Mouse (Mus musculus): ENCODE measurements around the gene Snx25. TPM values are rescaled to one million over a fixed set of nuclear protein-coding genes. Genes with fewer than 3 reads are reported as not detected.
"Not testable (repeated sequence)": the region's sequence is repeated elsewhere in the genome, so short reads cannot be mapped to it uniquely, and the experiment has no call there.

The Snx25 gene
- total RNA-seq, 2 experiments from 2014 or later, result 8.9 to 11.7 TPM

DNA sequence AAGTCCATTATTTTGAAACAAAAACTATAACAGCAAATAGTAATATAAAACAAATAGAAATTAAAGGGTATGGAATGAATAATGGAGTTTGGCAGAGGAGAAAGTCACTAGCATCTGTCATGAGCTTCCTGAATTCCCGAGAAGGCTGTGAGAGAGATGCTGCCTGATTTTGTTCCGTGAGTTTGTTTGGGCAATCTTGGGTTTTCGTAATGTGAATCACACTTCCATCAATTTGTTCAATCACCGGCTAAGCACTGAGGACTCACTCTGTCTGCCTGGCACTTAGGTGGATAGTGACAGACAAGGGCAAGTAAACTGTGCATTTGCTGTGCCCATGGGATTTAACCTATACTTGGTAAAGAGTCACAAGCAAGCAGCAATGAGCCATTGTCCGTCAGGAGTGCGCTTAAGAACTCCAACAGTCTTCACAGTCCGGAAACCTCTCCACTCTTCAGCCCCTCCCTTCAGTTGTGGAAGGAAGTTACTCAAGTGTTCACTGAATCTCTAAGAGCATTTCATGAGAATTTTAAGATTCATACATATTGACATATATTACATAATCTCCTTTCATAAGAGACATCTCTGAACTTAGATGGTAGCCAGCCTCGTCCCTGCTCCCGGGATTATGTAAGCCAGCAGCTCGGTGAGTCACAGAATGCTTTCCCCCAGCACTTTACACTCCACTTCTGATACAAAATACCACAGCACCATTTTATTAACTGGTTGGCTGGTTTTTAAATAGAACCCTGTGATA, 13.9 kb downstream of the Snx25 start:
- ATAC-seq (replicated peaks; ENCODE audit: poor library complexity), result peak; percentile 93

DNA sequence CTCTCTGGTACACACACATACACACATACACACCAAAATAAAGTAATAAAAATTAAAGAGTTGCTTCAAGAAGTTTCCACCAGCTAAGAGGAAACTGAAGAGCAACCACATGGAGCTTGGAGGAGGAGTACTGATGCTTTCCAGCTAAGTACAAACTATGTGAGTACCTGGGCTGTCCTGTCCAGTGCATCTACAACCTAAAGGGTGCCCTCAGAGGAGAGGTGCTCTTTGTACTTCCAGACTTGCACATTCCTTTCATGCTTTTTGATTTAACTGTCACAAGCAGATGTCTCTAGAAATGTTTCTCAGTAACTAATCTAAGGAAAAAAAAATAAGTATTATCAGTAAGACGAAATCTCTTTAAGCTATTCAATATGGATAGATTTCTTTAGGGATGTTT, 14.6 kb downstream of the Snx25 start:
- ATAC-seq (replicated peaks; ENCODE audit: poor library complexity), result no peak

DNA sequence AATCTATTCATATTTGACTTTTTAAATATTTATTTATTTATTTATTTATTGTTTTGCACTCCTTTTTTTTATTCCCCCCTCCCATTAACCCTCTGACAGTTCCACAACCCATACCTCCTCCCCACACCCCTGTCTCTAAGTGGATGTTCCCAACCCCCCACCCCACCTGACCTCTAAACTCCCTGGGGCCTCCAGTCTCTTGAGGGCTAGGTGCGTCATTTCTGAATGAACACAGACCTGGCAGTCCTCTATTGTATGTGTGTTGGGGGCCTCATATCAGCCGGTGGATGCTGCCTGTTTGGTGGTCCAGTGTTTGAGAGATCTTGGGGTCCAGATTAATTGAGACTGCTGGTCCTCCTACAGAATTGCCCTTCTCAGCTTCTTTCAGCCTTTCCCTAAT, 16.4 kb downstream of the Snx25 start:
- not testable (repeated sequence) for ATAC-seq (replicated peaks; ENCODE audit: poor library complexity)

DNA sequence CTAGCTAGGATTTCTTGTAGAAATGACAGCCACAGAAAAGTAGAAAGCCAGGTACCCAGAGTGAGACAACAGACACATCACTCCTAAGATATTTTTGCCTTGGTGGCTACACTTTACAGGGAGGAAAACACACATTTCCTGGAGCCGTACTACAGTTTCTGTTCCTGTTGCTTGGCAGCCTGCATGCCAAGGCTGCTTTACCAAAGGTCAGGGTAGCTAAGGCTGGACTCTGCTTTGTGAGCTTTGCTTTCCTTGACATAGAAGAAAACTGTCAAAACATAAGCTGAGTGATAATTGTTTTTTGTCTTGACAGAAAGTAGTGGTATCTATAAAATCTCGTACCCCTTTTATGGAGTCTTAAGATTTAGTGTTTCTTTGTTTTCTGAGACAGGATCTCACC, 21.5 kb downstream of the Snx25 start:
- ATAC-seq (replicated peaks; ENCODE audit: poor library complexity), result no peak

DNA sequence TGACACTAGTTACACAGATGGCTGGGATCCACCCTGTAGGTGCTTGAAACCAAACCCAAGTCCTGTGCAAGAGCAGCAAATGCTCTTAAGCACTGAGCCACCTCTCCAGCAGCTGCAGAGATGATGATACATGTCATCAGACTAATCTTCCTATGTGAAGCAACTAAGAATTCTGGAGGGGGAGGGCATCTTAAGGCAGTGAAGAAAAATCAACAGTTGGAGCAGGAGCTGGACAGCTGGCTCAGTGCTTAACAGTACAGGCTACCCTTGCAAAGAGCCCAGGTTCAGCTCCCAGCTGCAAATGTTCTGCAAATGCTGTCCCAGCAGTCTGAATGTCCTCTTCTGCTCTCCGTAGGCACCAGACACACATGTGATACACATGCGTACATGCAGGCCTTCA, 29.5 kb downstream of the Snx25 start:
- no peak for ATAC-seq (replicated peaks; ENCODE audit: poor library complexity)

DNA sequence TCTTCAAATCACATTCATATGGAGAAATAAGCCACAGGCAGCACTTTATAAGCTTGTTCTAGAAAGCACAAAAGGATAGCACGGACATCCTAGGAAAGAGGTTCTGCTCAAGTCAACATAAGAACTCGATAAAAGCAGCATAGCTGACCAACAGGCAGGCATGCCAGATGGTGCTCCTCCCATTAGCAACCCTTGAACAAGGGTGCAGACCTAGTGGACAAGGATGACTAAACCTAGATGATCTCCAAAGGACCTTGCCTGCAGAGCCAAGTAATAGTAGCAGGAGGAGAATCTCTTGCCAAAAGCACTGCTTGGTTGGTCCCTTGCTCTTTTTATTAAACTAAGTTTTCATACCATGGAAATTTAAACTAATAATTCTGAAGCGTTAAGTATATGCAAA, 32.8 kb downstream of the Snx25 start:
- no peak for ATAC-seq (replicated peaks; ENCODE audit: poor library complexity)

DNA sequence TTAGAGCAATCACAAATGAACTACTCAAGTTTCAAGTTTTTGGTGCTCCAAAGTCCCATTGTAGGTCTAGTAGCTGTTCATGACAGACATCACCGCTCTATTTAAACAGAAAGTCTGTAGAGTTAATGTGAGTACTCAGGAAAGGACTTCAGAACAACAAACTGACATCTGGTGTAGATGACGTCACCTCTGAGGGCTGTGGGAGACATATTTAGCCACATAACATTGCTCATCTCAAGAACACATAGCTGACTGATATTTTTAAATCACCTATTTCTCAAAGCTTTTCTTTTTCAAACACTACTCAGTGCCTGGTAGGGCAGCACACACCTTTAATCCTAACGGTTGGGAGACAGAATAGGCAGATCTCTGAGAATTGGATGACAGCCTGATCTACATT, 34.8 kb downstream of the Snx25 start:
- no peak for ATAC-seq (replicated peaks; ENCODE audit: poor library complexity)

DNA sequence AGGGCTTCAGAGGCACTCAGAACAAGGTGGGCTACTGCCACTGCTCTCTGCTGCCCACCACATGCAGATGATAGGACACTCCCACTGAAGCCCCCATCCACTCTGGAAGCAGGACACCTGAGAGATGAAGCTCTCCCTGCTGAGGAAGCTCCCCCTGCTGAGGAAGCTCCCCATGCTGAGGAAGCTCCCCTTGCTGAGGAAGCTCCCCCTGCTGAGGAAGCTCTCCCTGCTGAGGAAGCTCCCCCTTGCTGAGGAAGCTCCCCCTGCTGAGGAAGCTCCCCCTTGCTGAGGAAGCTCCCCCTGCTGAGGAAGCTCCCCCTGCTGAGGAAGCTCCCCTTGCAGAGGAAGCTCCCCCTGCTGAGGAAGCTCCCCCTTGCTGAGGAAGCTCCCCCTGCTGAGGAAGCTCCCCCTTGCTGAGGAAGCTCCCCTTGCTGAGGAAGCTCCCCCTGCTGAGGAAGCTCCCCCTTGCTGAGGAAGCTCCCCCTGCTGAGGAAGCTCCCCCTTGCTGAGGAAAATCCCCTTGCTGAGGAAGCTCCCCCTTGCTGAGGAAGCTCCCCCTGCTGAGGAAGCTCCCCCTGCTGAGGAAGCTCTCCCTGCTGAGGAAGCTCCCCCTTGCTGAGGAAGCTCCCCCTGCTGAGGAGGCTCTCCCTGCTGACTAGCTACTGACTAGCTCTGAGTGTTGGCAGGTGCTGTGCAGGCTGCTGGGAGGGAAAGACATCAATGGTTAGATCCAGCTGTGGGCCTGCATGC, 38.4 kb downstream of the Snx25 start:
- ATAC-seq (replicated peaks; ENCODE audit: poor library complexity), result not testable (repeated sequence)

DNA sequence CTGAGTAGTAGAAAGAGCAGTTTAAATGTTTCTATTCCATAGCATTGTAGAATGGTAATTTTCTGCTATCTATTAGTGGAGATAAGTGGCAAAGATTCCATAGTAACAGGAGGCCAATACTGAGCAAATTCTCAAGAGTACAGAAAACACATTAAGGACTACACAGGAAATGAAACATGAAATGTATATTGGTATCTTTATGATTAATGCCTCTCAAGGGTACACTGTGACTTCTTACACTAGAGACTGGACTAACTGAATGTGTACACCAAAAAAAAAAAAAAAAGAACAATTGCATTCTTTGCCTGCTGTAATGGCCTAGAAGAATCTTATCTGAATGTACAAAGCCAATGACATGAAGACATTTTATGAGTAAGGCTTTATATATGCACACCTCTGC, 44.3 kb downstream of the Snx25 start:
- ATAC-seq (replicated peaks; ENCODE audit: poor library complexity), result no peak

DNA sequence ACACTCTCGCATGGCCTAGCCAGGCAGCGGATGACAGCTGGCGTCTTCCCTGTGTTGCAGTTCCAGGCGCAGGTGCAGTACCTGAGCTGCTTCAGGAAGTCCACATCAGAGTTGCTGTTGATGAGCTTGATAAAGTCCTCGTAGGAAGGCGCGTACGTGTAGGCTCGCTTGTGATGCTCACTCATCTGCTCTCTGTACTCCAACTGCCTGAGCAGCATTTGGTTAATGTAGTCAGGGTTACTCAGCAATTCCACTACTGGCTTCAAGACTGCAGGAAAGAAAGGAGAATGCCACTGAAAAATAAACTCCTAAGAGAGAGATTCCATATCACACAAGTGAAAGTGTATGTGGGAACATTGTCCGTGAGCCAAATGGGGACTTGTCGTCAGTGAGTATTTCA, 48.5 kb downstream of the Snx25 start:
- no peak for ATAC-seq (replicated peaks; ENCODE audit: poor library complexity)

DNA sequence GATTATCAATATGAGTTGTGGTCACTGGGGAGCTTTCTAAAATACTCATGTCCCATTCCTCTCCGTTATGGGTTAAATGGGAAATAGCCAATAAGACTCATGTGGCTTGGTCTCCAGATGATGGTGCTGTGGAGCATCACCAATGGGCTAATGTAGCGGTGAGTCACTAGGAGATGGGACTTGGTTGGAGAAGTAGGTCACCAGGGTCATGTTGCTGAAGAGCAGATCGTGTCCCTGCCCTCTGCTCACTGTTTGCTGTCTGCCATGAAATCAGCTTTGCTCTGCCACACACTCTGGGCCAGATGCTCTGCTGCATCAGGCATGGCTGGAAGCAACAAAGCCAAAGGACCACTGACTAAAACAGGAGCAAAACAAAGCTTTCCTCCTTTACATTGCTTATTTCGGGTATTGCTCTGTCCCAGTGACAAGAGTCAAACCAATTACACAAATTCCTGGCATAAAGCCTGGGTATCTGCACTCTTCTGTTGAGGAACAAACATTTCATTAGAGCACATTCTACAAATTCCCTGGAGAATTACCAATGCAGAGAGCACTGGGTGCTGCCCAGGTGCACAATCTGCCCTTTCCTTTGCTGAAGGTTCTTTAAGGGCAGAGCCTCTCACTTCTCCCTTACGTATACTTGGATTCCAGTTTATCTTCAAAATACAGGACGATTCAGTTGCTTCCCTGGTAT, 59.1 kb downstream of the Snx25 start:
- ATAC-seq (replicated peaks; ENCODE audit: poor library complexity), result 0 out of 2 replicates have a peak, but pooled peaks have one; percentile 11

DNA sequence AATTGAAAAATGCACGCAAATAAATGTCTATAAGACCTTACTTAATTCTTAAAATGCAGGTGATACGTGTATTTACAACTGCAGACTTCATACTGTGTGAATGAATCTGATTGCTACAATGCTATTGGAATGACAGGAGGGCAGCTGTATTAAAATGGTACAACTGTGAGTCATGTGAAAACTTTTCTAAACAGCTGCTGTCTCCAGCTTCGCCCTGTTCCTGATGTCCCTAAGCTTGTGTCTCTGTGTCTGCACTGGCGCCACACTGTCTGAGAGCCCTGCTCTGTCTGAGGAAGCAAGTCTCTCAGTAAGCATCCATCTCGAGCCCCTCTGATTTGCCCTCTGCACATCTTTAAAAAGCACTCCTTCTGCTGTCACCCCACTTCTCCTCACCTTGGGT, 68.8 kb downstream of the Snx25 start:
- no peak for ATAC-seq (replicated peaks; ENCODE audit: poor library complexity)

DNA sequence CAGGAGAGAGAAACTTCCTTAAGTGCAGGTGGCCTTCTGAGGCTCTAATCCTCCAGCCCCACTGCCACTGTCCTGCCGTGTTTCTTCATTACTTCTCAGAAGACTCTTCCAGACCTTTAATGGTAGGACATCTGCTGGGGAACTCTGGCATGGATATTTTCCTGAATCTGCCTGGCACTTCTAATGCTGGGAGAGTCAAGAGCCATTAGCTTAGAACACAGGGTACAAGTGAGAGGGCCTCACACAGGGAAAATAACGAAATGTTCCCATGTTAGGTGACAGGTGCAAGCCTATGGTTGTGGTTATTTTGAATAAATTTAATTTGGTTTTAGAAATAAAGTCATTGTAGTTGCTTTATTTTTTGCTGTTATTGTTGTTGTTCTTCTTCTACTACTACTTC, 70.9 kb downstream of the Snx25 start:
- ATAC-seq (replicated peaks; ENCODE audit: poor library complexity), result no peak

DNA sequence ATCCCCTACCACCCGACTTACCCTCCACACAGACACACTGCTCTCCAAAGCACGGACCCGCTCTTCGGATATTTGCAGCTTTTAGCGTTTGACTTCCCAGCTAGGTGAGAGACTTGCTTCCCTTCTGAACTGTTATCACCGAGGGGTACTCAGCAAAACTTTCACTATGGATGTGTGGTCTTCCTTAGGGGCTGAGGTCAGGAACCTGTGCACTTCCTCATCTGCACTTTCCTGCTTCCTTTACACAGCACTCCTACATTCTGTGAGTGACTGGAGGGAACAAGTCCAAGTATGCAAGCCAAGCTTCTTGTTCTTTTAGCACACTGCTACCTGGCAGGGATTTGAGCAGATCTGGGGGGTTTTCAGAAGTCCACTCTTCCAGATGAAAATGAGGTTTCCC, 73.1 kb downstream of the Snx25 start:
- ATAC-seq (replicated peaks; ENCODE audit: poor library complexity), result 0 out of 2 replicates have a peak, but pooled peaks have one; percentile 29

DNA sequence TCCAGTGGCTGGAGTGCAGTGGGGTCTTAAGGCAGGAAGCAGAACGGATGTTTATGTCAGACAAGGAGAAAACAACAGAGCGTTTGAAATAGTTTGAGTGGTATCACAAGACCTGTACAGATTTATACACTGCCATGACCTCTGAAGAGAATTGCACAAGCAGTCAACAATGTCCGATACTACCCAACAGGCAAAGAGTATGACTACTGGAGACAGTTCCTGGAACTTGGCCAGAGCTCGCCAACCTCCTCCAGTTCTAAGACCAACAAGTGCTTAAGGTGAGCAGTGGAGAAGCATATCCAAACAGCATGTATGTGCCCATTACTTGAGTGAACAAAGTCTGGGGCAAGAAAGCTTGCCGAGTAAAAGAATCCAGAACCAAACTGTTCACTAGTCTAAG, 76.7 kb downstream of the Snx25 start:
- ATAC-seq (replicated peaks; ENCODE audit: poor library complexity), result no peak

DNA sequence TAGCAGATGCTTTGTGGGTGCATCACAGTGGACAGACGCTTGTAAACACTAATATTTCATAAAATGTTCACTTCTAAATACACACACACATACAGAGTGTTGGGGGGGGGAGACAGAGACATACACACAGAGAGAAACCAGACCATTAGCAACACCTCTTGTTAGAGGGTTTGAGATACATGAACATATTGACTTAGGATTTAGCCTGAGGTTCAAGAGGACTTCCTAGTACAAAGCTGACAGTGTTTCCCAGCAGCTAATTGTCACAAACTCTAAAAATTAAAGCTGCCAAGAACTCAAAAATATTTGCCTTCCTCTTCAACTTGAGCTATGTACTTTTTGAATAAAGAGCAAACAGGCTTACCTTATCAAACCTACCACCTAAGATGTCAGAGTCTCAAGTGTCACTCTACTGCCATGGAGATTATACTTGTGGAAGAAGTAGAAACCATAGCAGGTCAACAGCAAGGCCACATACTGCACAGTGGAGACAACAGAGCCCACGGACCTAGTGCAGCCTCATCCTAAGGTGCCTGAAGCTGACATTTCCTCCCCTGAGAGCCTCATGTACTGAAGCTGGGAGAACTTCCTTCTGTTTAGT, 78.3 kb downstream of the Snx25 start:
- no peak for ATAC-seq (replicated peaks; ENCODE audit: poor library complexity)

DNA sequence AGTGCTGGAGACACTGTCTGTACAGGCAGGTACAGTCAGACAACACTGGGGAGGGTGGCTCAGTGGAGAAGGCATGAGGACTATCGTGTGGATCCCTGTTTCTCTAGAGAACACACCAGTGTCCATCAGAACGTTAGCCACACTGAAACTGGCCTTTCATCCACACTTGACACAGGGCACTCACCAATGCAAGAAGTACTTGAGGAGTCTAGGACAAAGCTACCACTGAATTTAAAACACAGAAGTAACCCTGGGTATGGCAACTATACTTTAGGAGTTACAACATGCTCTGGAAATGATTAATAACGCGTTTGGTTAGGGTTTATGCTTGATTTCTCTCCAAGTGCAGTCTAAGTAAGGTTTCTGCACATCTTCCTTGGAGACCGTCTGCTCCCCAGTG, 79.2 kb downstream of the Snx25 start:
- no peak for ATAC-seq (replicated peaks; ENCODE audit: poor library complexity)

DNA sequence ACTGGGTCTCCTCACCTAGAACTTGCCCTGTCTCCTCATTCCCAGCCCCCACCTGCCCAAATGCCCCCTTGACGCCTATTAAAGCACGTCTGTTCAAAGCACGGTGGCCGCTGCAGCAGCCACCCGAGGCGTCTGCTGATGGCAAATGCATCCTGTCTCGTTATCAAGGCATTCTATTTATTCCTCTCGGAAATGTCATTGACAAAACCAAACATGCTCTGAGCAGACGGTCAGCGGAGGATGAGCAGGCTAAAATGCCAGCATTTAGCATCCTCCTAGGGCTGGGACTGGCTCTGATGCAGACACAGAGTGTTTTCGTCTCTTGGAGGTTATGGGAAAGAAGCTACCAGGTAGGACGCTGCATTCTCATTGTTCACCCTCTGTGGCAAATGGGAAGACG, 111.7 kb downstream of the Snx25 start:
- ATAC-seq (replicated peaks; ENCODE audit: poor library complexity), result no peak

DNA sequence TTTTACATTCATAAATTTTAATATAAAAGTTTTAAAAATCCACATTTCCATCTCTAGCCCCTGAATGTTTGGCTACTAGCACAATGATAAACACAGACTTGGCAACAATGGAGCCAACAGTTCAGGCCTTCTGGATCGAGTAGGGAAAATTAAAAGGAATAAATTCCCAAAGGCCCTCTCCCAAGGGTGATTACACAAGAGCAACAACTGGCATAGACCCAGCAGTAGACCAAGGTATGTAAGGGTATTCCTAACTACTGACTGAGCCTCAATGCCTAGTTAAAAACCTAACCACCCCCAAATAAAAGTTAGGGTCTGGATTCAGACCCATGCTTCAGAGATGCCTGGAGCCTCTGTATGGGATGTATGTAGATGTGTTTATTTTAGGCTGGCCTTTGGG, 112.3 kb downstream of the Snx25 start:
- no peak for ATAC-seq (replicated peaks; ENCODE audit: poor library complexity)

DNA sequence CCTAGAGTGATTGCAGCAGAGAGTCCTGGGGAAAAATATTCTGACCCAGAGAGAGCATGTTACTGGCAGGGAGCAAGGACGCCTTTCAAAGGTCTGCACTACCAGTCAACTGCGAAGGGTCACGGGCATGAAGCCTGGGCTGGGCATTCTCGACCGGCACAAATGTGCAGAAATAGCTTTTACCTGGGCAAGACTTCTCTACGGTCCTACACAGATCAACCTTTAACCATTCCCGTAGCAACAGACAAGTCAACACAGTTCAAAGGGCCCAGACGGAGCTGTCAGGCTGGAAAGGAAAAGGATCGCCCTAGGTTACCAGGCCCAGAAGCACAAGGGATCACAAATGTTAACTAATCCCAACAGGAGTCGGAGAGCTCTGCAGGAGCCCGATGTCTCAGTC, 115.7 kb downstream of the Snx25 start:
- no peak for ATAC-seq (replicated peaks; ENCODE audit: poor library complexity)

DNA sequence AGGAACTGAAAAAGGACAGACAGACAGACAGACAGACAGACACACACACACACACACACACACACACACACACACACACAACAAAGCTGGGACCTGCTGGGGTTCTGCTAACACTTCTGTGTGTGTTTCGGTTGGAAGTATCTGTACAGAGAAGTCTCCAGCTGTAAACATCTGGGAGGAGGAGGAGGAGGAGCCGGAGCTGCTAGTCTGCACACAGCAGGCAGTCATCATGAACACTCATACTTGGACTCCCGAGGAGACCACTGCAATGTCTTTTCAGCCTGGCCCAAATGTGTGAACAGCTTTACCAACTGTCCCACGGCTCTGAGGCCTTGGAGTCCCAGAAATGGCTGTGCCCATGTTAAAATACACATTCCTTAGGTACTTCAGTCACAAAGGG, 127.6 kb downstream of the Snx25 start:
- ATAC-seq (replicated peaks; ENCODE audit: poor library complexity), result no peak

DNA sequence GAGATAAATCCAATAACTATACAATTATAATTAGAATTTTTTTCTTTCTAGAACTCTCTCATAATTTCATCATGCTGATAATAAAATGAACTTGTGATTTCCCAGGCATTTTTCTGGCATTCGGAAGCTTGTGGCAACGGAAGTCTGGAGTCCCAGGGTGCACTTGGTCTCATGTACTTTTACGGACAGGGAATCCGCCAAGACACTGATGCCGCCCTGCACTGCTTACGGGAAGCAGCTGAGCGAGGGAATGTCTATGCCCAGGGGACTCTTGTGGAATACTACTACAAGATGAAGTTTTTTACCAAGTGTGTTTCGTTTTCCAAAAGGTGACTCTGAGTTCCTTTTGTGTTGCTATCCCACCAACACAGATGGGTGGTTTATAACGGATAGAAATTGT, 129.2 kb downstream of the Snx25 start:
- no peak for ATAC-seq (replicated peaks; ENCODE audit: poor library complexity)
